Mouse (Mus musculus): ENCODE measurements around the gene Gm27027.

Gm27027 gene

DNA sequence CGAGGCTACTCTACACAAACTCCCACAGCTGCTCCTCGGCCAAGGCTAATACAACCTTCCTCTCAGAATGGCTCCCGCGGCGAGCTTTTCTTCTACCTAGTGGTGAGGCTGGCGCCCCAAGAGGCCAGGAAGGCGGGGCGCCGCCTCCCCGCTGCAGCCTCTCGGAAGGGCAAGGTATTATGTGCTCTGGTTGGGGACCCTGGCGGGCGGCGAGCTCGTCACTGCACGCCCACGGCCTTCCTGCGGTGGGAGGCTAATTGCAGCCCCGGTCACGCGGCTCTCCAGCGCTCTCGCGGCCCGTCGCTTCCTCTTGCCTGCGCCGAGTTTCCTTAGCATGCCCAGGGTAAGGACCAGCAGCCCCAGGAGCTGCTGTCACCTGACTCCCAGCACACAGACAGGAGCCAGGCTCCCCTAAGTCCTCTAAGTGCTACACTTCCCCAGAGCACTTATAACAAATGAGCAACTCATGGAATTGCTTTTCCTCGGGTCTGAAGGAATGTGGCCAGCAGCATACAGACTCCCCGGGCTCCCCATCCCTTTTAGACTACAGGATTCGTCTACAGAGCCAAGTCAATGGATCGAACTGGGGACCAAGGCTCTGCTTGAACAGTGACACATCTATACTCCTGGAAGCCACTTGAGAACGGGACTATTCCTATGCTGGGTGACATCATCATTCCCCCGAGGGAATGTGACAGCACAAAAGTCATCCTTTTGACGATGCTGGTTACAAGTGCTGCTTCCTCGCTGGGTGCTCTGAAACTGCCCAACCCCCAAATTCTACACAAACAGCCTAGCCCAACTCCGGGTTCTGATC lies 19.5 kb downstream of the Gm27027 start:
- no peak for DNase-seq (ENCODE audit: low read depth, low spot score)

DNA sequence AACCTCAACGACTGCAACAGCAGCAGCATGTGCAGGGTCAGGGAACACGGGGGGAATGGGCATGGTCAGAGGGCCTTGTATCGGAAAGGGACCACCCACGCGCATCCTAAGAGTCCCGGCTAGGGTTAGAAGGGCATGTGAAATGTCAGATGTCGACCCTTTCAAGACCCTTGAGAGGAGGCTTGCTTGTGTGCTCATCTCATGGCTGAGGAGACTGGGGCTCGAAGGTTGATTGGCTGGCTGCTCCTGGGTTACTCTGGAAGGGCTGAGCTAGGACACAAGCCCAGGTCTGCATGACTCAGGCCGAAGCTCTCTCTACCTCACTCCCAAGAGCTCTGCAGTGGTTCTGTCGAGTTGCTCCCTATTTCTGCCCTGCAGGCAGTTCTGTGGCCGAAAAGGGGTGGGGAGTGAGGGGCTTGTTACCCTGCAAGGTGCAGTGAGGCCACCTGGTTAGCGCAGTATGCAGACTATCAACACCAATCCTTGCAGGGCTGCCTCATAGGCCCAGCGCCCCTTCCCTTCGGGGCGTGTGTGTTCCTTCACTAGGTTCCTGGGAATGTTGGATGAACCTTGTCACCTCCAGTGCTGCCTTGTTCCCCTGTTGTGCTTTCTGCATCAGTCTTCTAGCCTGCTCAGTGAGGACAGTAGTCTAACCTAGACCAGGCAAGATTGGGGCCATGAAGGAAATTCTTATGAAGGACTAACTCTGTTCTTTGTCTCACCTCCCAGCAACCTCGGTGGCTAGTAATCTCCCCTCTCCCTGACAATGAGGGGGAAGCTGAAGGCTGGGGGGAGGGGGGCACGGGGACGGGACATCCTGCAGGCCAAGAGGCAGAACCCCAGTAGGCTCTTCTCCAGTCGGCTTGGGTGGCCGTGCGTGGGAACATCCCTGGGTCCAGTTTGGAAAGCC lies 20.4 kb downstream of the Gm27027 start:
- no peak for DNase-seq (ENCODE audit: low read depth, low spot score)

DNA sequence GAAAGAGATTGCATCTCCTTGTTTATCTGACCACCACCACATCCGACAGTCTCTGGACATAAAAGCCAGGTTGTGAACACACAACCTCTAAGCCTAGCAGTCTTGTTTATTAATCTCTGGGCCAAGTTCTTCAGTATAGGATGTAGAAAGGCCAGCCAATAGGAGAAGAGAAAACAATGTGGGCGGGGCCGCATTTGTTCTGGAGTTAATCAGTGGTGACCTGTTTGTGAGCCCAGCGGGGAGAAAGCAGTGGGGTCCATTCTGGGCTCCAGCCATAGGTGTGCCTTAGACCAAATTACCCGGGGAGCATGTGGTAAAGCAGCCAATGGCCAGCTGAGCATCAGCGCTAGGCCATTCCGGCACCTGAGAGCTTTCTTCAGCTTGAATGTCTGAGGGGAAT lies 21.1 kb downstream of the Gm27027 start:
- DNase-seq (ENCODE audit: low read depth, low spot score): no peak

DNA sequence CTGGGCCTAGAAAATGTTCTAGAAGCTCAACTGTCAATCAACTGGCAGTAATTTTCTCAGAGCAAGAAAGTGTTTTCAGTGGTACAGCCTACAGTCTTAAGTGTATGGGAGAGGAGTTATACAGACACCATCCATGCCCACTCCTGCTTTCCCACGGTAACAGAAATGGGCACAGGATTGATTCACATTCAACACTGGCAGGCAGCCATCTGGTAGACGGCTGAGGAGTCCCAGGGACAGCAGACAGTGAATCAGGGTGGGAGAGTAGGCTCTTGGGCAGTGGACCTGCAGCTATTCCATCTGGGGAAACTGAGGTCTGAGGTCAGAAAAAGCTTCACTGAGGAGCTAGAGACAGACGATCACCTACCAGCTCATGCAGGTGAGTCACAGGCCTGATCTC lies 24.5 kb downstream of the Gm27027 start:
- DNase-seq (ENCODE audit: low read depth, low spot score): no peak

DNA sequence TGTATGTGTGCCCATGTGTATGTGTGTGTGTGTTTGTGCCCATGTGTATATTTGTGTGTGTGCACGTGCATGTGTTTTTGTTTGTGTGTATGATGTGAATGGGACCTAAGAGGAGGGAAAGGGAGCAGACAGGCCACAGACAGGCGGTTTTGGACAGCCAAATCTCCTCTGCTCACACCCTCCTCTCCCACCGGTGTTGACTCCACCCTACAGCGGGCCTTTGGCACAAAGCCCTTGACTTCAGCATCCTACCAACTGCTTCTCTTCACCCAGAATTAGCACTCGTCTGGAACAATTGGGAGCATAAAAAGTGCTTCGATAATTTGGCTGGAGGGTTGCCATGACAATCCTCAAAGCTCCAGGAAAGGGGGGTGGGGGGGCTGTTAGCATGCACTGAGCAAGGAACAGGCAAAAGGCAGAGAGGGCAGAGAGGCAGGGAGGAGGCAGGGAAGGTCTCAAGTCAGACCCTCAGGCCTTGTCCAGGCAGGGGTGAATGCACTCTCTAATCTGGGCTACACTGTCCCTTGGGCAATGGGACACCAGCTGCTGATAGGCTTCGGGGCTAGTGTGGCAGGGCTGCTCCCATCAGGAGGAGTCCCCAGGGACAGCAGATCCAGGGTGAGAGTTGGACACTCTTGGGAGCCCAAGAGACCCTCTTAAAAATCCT lies 31.5 kb downstream of the Gm27027 start:
- no peak for DNase-seq (ENCODE audit: low read depth, low spot score)

DNA sequence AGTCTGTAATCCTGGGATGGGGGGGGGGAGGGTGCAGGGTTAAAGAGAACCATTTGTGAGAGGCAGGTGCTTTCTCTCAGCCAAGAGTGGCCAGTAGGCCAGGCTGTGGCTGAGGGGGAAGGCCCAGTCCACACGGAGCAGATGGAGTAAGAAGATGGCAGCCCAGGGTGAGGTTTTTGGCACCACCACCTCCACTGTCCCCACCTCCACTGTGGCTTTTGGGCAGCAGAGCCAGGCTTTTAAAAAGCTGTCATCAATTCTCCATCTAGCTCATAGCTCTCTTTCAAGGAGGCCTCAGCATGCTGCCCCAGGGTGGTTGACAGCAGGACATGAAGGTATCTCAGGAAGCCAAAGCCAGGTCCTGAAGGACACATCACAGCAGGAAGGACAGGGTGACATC lies 32.4 kb downstream of the Gm27027 start:
- DNase-seq (ENCODE audit: low read depth, low spot score): no peak

DNA sequence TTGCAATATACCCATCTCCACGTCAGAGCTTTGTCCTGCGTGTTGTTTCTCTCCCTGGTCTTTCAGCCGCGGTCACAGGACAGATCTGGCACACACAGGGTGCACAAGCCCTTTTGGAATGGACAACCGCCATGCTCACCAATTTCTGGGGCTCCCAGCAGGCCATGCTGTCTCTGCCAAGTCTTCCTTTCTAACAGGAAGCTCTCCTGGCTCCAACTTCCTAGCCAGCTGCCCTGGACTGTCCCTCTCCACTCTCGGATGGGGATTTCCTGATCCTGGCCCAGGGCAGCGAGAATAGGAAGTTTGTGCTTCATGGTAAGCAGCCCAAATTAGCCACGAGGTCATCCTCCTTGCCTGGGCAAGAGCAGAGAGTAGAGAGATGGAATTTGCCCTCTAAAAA lies 34.4 kb downstream of the Gm27027 start:
- DNase-seq (ENCODE audit: low read depth, low spot score): no peak

DNA sequence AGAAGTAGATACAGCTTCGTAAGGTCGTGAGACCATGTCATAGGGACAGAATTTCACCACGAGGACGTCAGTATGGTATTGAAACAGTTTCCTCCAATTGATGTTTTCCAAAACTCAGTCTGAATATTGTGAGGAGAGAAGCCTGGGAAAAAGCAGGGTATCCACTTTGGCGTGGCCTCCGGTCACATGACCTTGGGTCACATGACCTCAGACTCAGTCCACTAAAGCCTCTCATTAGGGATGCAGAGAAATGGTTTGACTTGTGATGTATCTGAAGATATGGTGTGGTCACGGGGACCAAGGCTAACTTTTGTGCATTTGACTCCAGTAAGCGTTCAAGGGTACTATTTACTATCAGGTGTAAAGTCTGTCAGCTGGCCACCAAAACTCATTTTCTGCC lies 36.8 kb downstream of the Gm27027 start:
- no peak for DNase-seq (ENCODE audit: low read depth, low spot score)

DNA sequence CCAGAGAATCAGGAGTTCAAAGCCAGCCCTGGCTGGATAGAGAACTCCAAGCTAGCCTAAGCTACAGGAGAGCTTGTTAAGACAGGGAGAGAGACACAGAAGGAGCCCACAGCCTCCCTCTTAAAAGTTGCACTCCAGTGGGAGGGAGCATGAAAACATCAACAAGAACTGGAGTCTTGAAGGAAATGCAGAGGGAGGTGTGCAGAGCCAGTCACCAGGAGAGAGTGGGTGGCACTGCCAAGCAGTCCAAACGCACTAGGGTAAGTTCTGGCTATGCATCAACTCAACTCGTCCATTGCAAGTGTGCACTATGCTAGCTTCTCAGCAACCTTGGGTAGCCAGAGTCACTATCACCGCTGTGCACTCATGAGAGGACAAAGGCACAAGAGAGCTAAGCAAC lies 37.9 kb downstream of the Gm27027 start:
- no peak for DNase-seq (ENCODE audit: low read depth, low spot score)

DNA sequence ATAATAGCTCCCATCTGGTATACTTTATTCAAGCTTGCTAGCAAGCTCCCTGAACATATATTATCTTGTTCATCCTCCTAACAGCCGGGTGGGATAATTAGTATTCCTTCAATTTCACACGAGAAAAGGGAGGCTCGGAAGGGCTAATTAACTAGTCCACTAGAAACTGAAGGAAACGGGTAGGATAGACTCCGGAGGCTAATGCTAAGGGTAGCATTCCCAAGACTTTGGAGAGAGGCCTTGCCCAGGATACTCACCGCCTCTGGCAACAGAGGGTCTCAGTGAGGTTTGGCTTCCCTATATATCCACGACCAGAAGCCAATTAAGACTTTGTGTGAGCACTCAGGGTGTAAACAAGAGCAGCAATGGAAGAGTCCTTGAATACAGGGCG lies 38.4 kb downstream of the Gm27027 start:
- no peak for DNase-seq (ENCODE audit: low read depth, low spot score)

DNA sequence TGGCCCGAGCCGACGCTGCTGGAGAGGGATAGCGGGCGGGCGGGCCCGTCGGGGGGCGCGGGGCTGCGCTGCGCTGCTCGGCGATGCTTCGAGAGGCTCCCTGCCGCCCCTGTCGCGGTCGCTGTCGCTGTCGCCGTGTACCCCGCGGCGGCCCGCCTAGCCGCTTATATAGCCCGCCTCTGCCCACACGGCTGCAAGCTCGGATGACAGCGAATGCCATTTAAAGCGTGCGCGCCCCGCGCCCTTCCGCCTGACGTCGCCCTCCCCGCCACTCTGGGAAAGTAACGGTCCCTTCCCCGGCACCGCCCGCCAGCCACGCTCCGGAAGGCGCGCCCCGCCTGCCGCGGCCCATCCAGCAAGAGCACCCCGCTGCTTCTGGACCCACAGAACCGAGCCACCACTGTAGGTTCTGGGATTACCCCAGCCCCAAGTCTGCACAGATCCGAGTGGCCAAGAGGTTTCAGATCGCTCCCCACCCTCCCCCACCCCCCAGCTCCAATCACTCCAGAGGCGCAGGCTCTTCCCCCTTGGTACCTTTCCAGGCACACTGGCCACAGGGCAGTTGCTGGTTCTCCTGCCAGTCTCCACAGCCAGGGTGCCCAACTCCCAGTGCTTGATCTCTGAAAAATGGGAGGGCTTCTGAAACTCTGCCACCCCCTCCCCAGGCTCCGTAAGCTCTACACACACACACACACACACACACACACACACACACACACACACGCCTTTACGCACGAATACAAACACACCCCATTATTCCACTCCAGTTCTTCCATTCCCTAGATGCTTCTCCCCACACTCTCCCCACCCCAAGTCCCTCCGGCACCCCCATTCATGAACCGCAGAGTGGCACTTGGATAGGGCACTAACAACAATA lies 39.0 kb downstream of the Gm27027 start, which contains the start of gene Gm13889:
Gene Gm13889, minus strand, starts transcription at position 294 of the 877 bp plus-strand sequence.
- no peak for DNase-seq (ENCODE audit: low read depth, low spot score)

DNA sequence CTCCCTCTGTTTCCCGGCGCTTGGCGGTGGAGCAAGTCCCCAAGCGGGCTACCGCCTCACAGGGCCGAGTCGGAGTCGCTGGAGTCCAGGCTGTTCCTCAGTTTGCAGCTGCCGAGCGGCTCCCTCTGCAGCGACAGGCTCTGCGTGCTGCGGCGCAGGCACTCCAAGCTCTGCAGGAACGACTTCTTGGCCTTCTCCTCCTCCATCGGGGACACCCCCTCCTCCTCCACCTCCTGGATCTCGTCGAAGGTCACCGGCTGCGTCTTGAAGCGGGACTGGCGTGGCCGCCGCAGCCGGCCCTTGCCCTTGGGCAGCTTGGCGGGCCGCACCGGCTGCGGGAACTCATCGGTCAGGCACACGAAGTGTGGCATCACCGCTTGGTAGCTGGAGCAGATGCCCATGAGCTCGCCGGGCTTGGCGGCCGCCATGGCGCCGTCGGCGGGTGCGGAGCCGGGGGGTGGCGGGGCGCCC lies 39.8 kb downstream of the Gm27027 start:
- no peak for DNase-seq (ENCODE audit: low read depth, low spot score)

DNA sequence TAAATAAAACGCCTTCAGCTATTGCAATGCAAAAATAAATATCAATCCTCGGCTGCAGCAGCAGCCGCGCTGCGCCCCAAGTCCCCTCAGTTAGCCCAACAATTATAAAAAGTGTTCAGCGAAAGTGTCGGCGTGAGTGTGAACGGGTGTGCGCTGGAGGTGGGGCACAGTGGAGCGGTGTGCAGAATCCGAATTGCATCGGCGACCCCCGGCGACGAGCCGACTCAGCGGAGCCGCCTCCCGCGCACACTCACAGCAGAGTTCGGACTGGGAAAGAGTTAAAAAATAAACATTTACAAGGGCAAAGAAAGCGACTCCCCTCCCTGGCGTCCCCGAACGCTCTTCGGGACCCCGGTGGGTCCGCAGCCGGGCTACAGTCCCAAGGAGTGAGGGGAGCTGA lies 40.3 kb downstream of the Gm27027 start:
- no peak for DNase-seq (ENCODE audit: low read depth, low spot score)

DNA sequence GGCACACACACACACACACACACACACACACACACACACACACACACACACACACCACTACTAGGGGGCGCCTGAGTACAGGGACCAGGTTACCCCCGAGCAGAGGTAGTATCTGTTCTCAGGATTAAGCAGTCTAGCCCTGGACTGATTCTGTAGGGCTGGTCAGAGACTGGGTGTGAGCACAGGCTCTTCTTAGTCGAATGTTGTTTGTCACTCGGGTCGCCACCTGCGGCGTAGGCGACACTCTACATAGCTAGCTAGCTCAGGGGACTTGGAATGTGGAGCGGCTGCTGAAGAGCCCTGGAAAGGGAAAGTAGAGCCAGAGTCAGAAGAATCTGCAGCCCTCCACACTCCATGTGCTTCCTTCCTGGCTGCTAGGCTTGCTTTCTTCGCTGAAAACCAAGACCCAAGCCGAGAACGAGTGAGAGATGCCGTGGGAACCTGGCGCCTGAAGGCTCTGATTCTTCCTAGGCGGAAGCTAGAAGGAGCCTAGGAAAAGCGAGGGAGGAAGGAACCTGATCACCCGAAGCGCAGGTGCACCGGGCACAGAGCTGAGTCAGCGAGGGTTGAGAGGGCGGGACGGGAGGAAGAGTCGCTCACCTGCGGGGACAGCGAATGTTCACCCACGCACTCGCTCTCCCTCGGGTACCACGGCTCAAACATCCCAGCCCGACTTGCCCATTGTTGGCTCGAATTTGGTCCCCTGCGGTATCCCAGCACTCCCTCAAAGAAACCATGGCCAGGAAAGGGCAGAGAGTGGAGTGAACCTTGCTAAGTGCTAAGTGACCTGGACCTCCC lies 41.2 kb downstream of the Gm27027 start:
- DNase-seq (ENCODE audit: low read depth, low spot score): no peak

DNA sequence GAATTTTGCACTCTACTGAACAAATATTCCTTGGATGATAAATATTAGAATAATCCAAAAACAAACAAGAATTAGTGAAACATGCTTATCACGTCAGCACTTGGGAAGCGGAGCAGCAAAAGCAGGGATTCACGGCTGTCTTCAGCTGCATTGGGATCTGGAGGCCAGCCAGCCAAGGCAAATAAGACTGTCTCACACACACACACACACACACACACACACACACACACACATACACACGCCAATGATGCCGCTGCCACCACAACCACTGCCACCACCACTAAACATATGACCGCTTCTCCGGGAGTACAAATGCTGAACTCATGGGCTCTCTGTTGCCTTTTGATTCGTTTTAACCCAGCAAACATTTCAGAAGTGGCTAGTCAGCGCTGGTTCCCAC lies 42.4 kb downstream of the Gm27027 start:
- no peak for DNase-seq (ENCODE audit: low read depth, low spot score)

DNA sequence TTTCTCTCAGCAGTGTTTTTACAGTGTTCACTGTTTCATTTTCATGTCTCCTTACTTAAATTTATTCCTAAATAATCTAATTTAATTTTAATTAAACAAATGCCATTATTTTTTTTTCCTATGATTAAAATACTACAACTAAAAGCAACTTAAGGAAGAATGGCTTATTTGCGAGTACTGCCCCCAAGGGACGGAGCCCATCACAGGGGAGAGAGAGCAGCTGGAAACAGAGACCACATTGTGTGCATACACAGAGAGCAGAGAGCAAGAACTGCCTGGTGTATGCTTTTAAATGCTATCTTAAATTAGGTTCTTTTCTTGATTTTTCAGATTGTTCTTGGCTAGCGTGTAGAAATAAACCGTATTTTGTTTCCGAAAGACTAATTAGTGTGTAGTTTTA lies 49.2 kb downstream of the Gm27027 start:
- no peak for DNase-seq (ENCODE audit: low read depth, low spot score)

DNA sequence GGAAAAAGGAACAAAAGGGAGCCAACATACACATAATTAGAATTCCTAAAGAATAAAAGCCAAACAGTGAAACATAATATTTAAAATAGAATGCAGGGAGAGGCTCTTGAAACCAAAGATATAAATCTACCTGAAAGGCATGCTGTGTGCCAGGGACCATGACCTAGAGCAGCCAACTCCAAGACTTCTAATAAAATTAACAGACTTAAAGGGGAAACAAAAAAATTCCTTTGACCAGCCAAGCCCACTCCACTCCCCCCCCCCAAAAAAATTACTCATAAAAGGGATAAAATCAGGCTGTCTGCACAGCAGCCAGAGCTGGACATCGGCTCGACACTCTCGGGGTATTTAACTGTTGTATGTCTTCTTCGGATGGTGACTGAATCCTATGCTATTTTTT lies 51.3 kb downstream of the Gm27027 start:
- DNase-seq (ENCODE audit: low read depth, low spot score): no peak

DNA sequence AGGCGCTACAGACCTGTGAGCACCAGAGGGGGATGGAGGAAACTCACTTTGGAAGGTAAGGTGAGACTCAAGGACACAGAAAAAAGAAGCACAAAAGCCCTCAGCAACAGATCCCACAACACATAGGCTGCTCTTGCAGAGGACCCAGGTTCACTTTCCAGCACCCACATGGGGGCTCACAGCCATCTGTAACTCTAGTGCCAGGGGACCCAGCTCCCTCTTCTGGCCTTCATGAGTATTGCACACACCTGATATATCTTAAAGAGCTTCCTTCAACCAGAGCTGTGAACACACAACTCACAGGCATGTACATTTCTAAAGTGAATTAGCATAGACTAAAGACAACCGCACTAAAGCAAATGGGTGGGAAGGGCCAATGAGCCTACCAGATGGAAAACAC lies 52.1 kb downstream of the Gm27027 start:
- DNase-seq (ENCODE audit: low read depth, low spot score): no peak

DNA sequence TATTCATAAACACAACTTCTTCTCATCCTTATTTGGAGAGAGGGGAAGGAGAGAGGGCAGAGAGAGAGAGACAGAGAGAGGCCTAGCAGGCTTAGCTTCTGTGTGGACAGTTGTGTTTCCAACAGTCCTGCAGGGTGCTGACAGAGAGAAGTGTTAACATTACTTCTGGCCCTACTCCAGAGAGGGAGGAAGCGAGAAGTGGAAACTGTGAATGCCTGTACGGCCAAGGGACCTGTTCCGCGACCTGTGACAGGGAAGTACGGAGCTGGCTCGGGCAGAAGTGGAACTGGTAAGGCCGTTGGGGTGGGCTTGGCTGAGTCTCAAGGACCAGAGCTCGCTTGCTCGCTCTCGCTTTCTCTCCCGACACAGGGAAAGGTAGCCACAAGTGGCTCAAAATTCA lies 54.5 kb downstream of the Gm27027 start:
- DNase-seq (ENCODE audit: low read depth, low spot score): no peak

DNA sequence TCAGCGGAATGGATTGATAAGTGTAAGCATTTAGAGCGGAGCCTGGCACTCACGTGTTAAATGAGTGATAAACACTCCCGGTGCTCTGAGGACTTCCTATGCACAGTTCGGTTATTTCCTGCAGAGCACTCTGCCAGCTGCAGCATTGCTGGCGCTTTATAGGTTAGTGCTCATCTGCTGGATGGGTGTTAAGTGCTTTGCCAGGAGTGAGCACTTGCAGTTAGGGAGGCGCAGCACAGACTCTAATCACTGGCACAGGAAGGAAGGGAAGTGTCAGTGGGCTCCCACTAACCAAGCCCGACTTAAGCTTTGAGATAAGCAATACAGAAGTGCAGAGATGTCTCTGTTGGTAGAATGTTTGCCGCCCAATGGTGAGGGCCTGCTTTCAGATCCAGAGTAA lies 57.6 kb downstream of the Gm27027 start:
- no peak for DNase-seq (ENCODE audit: low read depth, low spot score)

Measured in c-Kit-negative CD71-positive TER-119-positive erythroid progenitor cells, embryonic 14.5 days (primary cell).